Mouse (Mus musculus) lung, postnatal 4 days (tissue): ENCODE measurements around the gene Nos2.

Experiments
- DNase-seq, 2 experiments: peaks; one replicate each; pipeline ENCODE4 v3.0.0; 2021

Nos2 gene

GRCm38 (mm10) chr11:78920411-78920939 lies at the start of gene Nos2:
Gene Nos2 (plus strand): TSS chr11:78920787.
- DNase-seq, result no peak

DNA sequence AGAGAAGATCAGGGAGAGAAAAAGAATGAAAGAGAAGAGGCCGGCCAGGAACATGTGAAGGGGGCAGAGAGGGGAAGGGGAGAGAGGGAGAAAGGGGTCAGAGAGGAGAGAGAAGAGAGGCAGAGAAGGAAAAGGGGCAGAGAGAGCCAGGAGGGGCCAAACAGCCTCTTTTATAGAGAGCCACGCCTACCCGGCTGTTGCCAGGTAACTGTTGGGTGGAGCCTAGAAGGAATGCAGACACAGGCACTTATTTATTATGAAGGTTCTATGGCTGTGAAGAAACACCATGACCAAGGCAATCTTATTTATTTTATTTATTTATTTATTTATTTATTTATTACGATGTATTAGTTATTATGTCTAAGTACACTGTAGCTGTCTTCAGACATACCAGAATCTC lies 49.7 kb upstream of the Nos2 start:
- DNase-seq, result no peak

GRCm38 (mm10) chr11:78872782-78873181 lies 47.8 kb upstream of the Nos2 start:
- no peak for DNase-seq

DNA sequence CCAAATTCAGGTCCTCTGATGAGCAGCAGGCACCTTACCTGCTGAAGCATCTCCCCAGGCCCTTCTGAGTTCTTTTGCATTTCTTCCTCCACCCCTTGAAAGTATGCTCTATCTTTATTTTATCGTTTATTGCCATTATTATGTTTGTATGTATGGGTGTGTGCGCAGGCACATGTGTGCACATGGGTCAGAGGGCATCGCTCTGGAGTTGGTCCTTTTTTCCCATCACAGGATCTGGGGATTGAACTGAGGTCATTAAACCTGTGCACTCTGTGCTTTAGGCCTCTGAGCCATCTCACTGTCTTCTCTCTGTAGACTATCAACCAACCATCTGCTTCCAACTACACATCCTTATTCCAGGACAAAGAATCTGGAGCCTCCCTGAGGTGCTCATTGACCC lies 40.9 kb upstream of the Nos2 start:
- DNase-seq, result no peak

- DNase-seq, result peak in 1 of 2 experiments; percentile 22
These were observed 33.9 kb upstream of the Nos2 start for GRCm38 (mm10) chr11:78886693-78887092.

GRCm38 (mm10) chr11:78887102-78887971 lies 33.2 kb upstream of the Nos2 start:
- DNase-seq, result peak; percentile 76 to 86

DNA sequence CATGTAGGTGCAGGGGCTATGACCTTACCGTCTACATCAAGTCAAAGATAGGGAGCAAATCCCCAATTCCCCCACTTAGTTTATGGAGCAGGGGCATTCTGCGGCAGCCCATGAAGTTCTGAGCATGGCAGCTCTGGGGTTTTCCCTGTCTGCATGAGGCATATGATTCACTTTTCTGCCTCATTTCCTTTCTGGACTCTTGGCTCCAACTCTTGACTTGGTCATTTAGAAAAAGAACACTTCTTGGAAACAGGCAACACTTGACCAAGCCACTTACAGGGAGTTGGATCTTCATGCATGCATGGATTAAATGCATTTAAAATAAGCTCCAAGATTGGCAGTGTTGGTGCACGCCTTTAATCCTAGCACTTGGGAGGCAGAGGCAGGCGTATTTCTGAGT lies 31.4 kb upstream of the Nos2 start:
- DNase-seq, result no peak

DNA sequence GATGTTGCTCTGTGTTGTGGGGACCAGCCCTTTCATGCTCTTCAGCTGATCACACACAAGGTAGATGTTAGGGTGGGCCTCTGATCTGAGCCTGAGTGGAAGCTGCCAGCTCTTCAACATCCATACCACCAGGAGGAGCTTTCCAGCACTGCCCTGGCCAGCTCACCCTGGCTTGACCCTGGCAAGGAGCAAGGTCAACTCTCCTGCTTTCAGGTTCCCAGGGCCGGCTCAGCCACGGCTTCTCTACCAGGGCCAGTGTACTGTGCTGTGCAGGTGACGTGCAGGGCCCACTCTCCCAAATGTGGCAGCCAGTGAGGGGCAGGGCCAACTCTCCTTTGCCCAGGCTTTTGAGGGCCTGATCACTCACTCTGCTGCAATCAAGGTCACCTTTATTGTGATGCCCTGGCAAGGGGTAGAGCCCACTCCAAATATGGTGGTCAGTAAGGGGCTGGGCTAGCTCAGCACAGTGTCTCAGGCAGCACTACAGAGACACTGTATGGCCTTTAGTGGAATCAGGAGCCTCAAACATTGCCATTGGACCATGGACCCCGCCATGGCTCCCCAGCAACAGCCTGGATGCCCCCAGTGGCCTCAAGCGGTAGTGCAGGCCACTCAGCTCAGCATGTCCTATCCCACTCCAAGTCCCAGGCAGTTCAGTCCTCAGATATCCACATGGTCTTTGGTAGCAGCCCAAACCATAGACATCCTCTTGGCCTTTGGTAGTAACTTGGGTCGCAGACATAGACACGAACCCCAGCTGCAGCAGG lies 24.0 kb upstream of the Nos2 start:
- peak in 1 of 2 experiments; percentile 40 for DNase-seq

GRCm38 (mm10) chr11:78915473-78915872 lies 5.1 kb upstream of the Nos2 start:
- no peak for DNase-seq

- DNase-seq, result no peak
These were observed 4.2 kb upstream of the Nos2 start for GRCm38 (mm10) chr11:78916410-78916809.

GRCm38 (mm10) chr11:78919745-78920144 lies 842 bp upstream of the Nos2 start:
- no peak for DNase-seq

- peak in 1 of 2 experiments; percentile 54 for DNase-seq
These were observed 2.3 kb downstream of the Nos2 start for GRCm38 (mm10) chr11:78922678-78923407.

GRCm38 (mm10) chr11:78924111-78924510 lies 3.5 kb downstream of the Nos2 start:
- no peak for DNase-seq

DNA sequence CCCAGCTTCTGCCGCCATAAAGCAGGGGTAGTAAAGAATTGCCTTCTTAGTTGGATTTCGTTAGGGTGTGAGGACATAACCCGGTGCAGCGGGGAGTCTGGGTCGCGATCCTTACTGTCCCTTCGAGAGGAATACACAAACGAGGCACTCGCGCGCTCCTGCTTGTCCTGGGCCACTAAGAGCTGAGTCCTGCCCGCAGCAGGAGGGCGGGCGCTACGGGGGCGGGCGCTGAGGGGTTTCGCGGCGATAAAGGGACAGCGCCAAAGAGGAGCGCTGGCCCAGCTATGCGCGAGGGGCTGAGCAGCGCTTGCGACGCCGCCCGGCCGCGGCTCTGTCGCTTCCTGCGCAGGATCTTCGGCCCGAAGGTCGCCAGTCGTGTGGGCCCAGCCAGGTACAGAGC lies 4.3 kb downstream of the Nos2 start:
- DNase-seq, result peak; percentile 51 to 65

DNA sequence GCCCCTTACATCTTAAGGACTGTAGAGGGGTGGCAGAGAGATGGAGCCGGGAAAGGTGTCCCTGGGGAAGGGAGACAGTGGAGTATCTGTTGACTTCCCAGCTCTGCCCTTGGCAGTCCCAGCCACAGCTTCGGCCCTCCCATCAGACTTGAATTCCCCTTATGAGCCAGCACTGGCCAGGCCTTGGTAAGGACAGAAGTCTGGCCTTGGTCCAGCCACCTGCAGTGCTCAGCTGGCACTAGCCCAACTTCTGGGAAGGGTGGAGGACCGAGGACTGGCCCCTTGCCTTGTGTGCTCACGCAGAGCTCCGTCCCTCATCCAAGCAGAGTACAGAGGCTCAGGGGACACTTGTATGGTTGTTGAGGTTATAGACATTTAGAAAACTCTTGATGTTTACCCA lies 8.8 kb downstream of the Nos2 start:
- peak; percentile 64 to 69 for DNase-seq

GRCm38 (mm10) chr11:78934307-78934706 lies 13.7 kb downstream of the Nos2 start:
- DNase-seq, result no peak

DNA sequence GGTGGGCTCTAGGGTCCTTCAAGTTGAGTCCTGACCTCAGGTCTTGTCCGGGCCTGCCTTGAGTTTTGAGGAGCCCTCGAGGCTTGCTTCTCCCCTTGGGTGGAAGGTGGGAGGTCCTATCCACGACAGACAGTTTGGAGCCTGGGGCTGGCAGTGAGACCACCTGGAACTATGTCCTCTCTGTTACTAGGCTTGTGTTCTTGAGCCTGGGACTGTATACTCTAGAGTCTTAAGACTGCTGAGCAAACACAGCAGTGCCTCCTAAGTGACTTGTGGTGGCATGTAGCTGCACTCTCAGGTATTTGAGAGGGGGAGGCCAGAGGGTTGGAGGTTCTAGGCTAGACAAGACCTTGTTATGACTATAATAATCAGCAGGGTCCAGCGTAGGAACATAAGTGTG lies 14.1 kb downstream of the Nos2 start:
- no peak for DNase-seq

GRCm38 (mm10) chr11:78935178-78935577 lies 14.6 kb downstream of the Nos2 start:
- DNase-seq, result peak in 1 of 2 experiments; percentile 13

DNA sequence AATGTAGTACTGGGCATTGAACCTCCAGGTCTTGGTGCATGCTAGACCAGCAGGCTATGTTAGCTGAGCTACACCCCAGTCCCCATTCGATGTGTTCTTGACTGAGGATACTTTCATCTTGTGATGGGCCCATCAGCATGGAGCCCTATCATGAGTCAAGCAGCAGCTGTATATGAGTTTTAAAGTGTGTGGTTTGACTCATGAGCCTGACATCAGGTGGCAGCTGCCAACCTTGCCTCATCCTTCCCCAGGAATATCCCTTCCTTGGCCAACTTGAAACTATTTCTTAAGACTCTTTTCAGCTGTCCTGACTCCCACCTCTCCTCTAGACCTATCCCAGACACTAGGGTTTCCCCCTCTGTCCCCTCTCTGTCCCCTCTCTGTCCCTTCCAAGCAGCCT lies 22.5 kb downstream of the Nos2 start:
- no peak for DNase-seq

GRCm38 (mm10) chr11:78950365-78950764 lies 29.8 kb downstream of the Nos2 start:
- peak; percentile 38 to 47 for DNase-seq

- peak; percentile 46 to 55 for DNase-seq
These were observed 31.9 kb downstream of the Nos2 start for GRCm38 (mm10) chr11:78952467-78952866.

GRCm38 (mm10) chr11:78956260-78956659 lies 35.7 kb downstream of the Nos2 start:
- peak; percentile 60 to 78 for DNase-seq

DNA sequence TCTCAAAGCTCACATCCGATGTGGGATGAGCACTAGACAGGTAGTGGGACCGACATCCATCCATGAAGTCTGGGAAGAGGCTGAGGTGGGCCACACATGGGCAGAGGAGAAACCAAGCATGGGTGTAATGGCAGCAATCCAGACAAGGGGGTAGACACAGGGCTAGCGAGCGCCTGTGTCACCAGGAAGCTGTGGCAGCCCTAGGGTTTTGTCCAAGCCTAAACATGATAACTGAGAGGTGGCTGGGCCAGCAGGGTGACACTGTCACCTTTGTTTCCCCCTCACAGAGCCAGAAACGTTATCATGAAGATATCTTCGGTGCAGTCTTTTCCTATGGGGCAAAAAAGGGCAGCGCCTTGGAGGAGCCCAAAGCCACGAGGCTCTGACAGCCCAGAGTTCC lies 38.8 kb downstream of the Nos2 start:
- no peak for DNase-seq
